Mouse (Mus musculus): ENCODE measurements around the gene Slc24a2. TPM values are rescaled to one million over a fixed set of nuclear protein-coding genes. Genes with fewer than 3 reads are reported as not detected.

Slc24a2 gene
- polyA plus RNA-seq, 1 experiment from 2014 or later = 1.7 TPM

DNA sequence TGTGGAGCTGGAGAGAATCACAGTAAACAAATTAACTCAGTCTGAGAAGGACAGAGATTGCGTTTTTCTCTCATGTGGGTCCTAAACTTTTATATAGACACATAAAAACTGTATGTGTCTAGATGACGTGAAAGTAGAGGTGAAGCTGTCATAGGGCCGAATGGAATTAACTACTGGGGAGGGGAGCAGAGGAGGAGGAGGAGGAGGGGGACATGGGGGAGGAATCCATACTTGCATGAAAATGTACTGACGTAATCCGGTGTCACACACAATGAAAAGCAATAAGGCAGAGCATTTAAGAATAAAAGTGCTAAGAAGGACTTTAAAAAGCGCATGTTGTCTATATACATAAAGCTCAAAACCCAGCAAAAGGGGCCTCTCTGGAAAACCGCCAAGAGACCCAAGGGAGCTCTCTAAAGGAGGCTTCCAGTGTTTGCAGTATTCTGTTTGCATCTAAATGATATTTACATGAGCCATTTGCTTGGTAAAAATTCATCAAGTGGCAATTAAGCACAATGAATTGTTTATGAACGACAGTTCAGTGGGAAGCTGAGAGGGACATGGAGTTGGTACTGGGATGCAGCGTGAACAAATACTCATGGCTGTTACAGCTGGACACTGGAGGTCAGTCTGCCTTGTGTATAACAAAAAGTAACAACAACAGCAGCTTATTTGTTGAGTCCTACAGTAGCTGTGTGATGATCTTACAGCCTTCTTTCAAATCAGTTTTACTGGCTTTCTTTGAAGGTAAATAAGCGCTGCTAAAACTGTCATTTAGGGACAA, 45.9 kb downstream of the Slc24a2 start:
- ATAC-seq (ENCODE audit: low FRiP score, low read depth) = no peak
- Histone ChIP-seq H3K9me3 (no peaks in the 10 kb centered on the region), H3K27me3 (no peaks in the 10 kb centered on the region), H3K9ac (replicated peaks) (no peak overlapping the region), H3K4me3 (no peak overlapping the region), H3K27ac (replicated peaks) (no peak overlapping the region), H3K4me1 (peaks cover 9% of the 10 kb centered on the region; the same call in 1 of the 2 replicates), H3K4me2 (replicated peaks) (no peak overlapping the region), H3K36me3 (no peaks in the 10 kb centered on the region)
- 74% methylated on average over 10 of the region's 10 CpGs for WGBS

DNA sequence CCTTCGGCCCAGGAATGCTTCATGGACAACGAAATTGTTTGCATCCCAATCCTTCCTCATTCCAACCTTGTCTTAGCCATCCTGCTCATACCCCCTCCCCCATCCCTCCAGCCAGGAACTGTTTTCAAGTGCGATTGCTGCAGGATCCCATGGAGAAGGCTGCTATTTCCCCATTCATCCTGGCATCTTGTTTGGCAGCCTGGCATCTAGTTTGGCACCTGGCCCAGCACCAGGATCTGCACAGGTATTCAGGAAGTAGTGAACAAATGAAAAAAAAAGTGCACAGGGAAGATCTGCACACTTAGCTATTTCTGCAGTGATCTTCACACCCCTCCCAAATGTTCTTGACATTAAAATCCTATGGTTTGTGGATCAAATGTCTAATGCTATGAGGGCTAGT, 53.2 kb downstream of the Slc24a2 start:
- WGBS = 90% methylated on average over 3 of the region's 3 CpGs
- Histone ChIP-seq H3K4me2 (replicated peaks) (no peak overlapping the region), H3K9ac (replicated peaks) (no peak overlapping the region), H3K4me1 (no peaks in the 10 kb centered on the region), H3K27ac (replicated peaks) (no peak overlapping the region), H3K4me3 (no peak overlapping the region), H3K36me3 (no peaks in the 10 kb centered on the region), H3K9me3 (no peaks in the 10 kb centered on the region), H3K27me3 (no peaks in the 10 kb centered on the region)
- ATAC-seq (ENCODE audit: low FRiP score, low read depth) = no peak

DNA sequence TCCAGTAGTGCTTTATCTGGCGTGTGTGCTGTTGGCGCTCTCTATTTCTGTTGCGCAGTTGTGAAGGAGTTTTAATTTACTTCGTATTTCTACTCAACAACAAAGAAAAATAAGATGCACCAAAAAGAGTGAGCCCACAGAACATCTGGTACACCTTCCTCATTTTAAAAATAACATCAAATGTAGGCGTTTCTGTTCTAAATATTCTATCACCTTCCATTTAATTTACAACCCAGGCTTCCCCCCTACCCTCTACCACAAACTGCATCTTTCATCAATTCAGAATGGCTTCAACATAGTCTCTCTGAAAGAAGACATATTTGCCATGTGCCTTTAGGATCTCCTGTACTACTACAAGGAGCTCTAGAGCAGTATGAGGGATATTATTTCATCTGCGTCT, 66.3 kb downstream of the Slc24a2 start:
- 90% methylated on average over 6 of the region's 6 CpGs for WGBS
- no peaks in the 10 kb centered on the region for H3K9me3 ChIP-seq
- no peak for ATAC-seq (ENCODE audit: low FRiP score, low read depth)

DNA sequence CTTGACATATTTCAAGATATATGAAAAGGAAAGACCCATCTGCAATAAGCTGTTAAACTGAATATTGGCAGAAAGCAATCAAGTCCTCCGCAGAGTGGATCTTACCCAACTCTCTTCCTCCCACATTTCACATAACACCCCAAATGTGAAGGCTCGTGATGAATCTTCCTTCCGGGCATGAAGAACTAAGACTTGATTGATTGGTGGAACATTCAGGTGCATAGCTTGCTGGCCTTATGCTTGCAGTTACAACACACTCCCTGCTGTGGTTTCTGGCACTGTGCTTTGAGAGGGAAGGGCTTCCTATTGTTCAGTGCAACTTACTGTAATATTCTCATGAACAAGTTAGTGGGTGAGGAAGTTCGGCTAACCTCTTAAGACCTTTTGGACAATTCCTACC, 72.2 kb downstream of the Slc24a2 start:
- Histone ChIP-seq H3K27me3 (no peaks in the 10 kb centered on the region), H3K9ac (replicated peaks) (no peak overlapping the region), H3K4me2 (replicated peaks) (no peak overlapping the region), H3K4me1 (no peaks in the 10 kb centered on the region), H3K27ac (replicated peaks) (no peak overlapping the region), H3K36me3 (no peaks in the 10 kb centered on the region), H3K9me3 (no peaks in the 10 kb centered on the region), H3K4me3 (no peak overlapping the region)
- no peak for ATAC-seq (ENCODE audit: low FRiP score, low read depth)
- WGBS = 86% methylated on average over 4 of the region's 4 CpGs

More for the DNA sequence above, 66.3 kb downstream of the Slc24a2 start:
- no peak overlapping the region for H3K27ac ChIP-seq (replicated peaks)
- no peaks in the 10 kb centered on the region for H3K4me1 ChIP-seq
- no peak overlapping the region for H3K4me3 ChIP-seq
- H3K9ac ChIP-seq (replicated peaks) = no peak overlapping the region
- H3K27me3 ChIP-seq = no peaks in the 10 kb centered on the region
- no peaks in the 10 kb centered on the region for H3K36me3 ChIP-seq
- H3K4me2 ChIP-seq (replicated peaks) = no peak overlapping the region

DNA sequence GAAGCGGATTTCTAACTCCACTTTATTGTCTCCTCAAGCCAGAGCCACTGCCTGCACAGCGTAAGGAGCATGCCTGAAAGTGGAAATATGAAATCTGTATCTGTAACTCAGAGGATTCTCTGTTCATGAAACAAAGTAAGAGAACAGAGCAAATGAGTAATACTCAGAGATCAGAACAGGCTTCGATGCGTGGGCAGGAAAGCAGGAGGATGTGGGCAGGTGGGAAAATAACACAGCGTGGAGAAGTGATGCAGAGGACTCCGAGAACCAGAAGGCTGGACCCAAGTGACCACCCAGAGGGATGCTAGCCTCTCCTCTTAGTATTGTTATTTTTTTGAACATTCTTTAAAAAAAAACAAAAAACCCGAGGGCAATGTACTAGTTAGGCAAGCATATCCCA, 78.3 kb downstream of the Slc24a2 start:
- Histone ChIP-seq H3K4me1 (no peaks in the 10 kb centered on the region; the same call in 1 of the 2 replicates), H3K9ac (replicated peaks) (no peak overlapping the region), H3K27ac (replicated peaks) (no peak overlapping the region), H3K27me3 (no peaks in the 10 kb centered on the region), H3K36me3 (no peaks in the 10 kb centered on the region), H3K9me3 (no peaks in the 10 kb centered on the region), H3K4me3 (no peak overlapping the region), H3K4me2 (replicated peaks) (no peak overlapping the region)
- no peak for ATAC-seq (ENCODE audit: low FRiP score, low read depth)
- 82% methylated on average over 7 of the region's 7 CpGs for WGBS

DNA sequence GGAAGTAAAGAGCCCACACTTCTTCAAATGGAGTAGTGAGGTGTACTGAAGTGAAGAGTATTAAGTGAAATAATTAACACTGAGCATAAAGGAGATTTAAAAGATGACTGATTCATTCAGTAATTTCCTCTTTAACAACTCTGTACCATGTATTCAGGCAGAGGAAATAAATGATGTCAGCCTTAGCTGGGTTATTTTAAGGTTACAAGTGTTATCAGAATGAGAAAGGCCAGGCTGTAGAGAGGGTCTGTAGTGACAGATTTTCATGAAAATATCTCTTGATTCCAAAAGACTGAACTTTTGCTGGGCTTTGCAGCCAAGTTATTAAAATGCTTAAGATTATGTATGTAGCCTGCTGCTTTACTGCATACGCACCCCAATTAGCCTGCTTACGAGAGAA, 80.7 kb downstream of the Slc24a2 start:
- H3K27ac ChIP-seq (replicated peaks) = no peak overlapping the region
- no peaks in the 10 kb centered on the region for H3K36me3 ChIP-seq
- 91% methylated on average over 2 of the region's 2 CpGs for WGBS
- H3K4me1 ChIP-seq = no peaks in the 10 kb centered on the region; the same call in 1 of the 2 replicates
- no peaks in the 10 kb centered on the region for H3K9me3 ChIP-seq
- no peak overlapping the region for H3K9ac ChIP-seq (replicated peaks)
- no peak for ATAC-seq (ENCODE audit: low FRiP score, low read depth)
- no peak overlapping the region for H3K4me3 ChIP-seq
- H3K27me3 ChIP-seq = no peaks in the 10 kb centered on the region
- no peak overlapping the region for H3K4me2 ChIP-seq (replicated peaks)

DNA sequence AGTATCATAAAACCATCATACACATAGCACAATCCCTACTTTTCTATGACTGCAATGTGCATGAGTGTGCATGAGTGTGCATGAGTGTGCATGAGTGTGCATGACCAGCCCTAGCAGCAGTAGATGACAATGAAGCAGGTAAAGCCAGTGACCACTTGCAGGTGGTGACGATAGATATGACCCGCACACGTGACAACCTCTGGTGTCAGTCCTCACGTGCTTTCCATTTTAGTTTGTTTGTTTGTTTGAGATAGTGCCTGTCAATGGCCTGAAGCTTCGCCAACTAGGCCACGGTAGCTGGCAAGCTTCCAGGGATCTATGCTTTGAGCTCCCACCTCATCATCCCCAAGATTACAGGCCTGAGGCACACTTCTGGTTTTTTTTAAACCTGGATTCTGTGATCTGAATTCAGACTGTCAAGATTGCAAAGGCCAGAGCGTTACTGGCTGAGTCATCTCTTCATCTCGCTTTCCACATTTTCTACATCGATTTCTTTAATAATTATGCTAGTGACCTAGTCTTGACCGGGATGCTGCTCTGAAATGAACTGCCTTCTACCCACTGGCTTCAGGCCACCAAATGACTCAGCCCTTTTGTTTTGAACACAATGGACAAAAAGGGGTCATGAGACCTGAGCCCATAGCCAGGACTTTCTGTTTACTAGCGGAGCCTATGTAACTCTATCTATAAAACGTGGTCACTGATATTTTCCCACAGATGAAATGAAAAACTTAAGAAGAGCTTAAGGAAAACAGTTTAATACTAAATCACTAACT, 88.5 kb downstream of the Slc24a2 start:
- 88% methylated on average over 12 of the region's 12 CpGs for WGBS
- no peak overlapping the region for H3K4me2 ChIP-seq (replicated peaks)
- H3K9ac ChIP-seq (replicated peaks) = no peak overlapping the region
- no peak overlapping the region for H3K27ac ChIP-seq (replicated peaks)
- no peaks in the 10 kb centered on the region for H3K4me1 ChIP-seq
- no peaks in the 10 kb centered on the region for H3K27me3 ChIP-seq
- no peak for ATAC-seq (ENCODE audit: low FRiP score, low read depth)
- no peak overlapping the region for H3K4me3 ChIP-seq
- no peaks in the 10 kb centered on the region for H3K36me3 ChIP-seq
- no peaks in the 10 kb centered on the region for H3K9me3 ChIP-seq

DNA sequence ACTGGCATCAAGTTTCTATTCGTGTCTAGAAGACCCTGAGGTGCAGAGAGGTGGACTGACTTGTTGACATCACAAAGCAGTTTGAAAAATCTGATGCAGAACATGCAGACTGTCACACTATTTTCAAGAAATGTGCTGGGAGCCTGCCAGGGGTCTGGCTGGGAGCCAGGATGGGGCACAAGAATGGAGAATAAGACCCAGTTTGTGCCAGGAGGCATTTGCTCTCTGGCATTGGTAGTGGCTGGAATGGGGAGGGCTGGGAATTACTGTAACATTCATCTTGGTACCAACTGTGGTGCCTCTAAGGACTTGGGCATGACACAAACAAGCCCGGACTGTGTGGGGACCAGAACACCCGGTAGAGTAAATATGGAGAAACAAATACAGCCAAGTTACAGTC, 89.4 kb downstream of the Slc24a2 start:
- WGBS = 80% methylated on average over 3 of the region's 3 CpGs
- Histone ChIP-seq H3K4me3 (no peak overlapping the region), H3K4me1 (no peaks in the 10 kb centered on the region), H3K27me3 (no peaks in the 10 kb centered on the region), H3K9ac (replicated peaks) (no peak overlapping the region), H3K36me3 (no peaks in the 10 kb centered on the region), H3K9me3 (no peaks in the 10 kb centered on the region), H3K4me2 (replicated peaks) (no peak overlapping the region), H3K27ac (replicated peaks) (no peak overlapping the region)
- ATAC-seq (ENCODE audit: low FRiP score, low read depth) = no peak

DNA sequence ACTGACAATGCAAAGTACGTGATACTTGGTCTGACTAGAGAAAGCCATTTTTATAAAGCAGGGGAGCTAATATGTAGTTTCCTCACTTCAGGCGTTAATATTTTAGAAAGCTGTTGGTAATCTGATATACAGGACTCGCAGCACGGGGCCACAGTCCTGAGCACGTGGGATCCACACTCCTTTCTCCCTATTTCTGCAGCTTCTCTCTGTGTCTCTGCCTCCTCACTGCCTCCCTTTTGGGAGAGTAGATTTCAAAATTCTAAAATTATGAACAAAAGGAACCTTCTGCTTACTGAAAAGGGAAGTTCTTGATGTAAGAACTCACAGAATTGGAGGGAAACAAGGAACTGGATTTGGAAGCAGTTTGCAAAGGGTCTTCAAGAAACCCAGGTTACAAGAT, 97.8 kb downstream of the Slc24a2 start:
- Histone ChIP-seq H3K4me1 (no peaks in the 10 kb centered on the region), H3K4me3 (no peak overlapping the region), H3K9ac (replicated peaks) (no peak overlapping the region), H3K4me2 (replicated peaks) (no peak overlapping the region), H3K27ac (replicated peaks) (no peak overlapping the region), H3K27me3 (no peaks in the 10 kb centered on the region), H3K9me3 (no peaks in the 10 kb centered on the region), H3K36me3 (no peaks in the 10 kb centered on the region)
- ATAC-seq (ENCODE audit: low FRiP score, low read depth) = no peak
- 83% methylated on average over 5 of the region's 5 CpGs for WGBS

DNA sequence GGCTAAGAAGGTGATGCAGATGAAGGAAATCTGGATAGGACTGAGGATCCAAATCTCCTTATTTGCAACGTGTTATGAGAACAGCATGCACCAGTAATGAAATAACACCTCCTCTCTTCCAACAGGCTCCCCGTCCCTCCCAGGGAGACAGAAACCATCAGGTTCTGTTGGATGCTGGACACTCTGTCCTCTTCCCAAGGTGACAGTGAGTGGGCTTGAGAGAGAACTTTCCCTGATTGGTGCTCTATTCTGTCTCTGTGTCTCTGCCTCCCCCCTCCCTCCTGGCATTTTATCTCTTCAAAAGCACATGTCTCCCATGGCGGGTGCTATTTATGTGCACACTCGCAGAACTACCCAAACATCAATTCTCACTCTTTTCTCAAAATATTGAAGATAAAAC, 103.5 kb downstream of the Slc24a2 start:
- WGBS = 79% methylated on average over 4 of the region's 4 CpGs
- H3K4me1 ChIP-seq = no peaks in the 10 kb centered on the region
- no peak overlapping the region for H3K27ac ChIP-seq (replicated peaks)
- H3K36me3 ChIP-seq = no peaks in the 10 kb centered on the region
- no peaks in the 10 kb centered on the region for H3K27me3 ChIP-seq
- H3K9ac ChIP-seq (replicated peaks) = no peak overlapping the region
- H3K9me3 ChIP-seq = no peaks in the 10 kb centered on the region
- ATAC-seq (ENCODE audit: low FRiP score, low read depth) = no peak
- no peak overlapping the region for H3K4me2 ChIP-seq (replicated peaks)
- H3K4me3 ChIP-seq = no peak overlapping the region

DNA sequence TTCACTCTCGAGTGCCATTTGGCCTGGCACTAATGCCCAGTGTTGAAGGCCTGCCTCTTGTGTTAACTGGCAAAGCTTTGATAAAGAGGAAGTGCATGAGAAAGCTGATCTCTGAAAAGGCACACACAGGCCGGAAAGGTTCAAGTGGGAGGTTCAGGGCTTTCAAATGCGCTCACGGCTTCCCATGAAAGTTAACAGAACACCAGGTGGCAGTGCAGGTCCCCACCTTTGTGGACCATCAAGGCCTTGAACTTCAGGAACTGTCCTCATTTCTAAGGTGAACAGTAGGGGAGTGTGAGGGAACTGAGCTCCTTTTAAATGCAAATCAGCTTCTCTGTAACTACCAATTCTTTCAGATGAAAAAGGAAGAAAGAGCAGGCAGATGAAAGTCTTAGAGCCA, 110.5 kb downstream of the Slc24a2 start:
- no peak for ATAC-seq (ENCODE audit: low FRiP score, low read depth)
- Histone ChIP-seq H3K9ac (replicated peaks) (no peak overlapping the region), H3K9me3 (no peaks in the 10 kb centered on the region), H3K36me3 (no peaks in the 10 kb centered on the region), H3K4me2 (replicated peaks) (no peak overlapping the region), H3K27me3 (no peaks in the 10 kb centered on the region), H3K4me1 (no peaks in the 10 kb centered on the region), H3K27ac (replicated peaks) (no peak overlapping the region), H3K4me3 (no peak overlapping the region)
- 61% methylated on average over 4 of the region's 4 CpGs for WGBS

DNA sequence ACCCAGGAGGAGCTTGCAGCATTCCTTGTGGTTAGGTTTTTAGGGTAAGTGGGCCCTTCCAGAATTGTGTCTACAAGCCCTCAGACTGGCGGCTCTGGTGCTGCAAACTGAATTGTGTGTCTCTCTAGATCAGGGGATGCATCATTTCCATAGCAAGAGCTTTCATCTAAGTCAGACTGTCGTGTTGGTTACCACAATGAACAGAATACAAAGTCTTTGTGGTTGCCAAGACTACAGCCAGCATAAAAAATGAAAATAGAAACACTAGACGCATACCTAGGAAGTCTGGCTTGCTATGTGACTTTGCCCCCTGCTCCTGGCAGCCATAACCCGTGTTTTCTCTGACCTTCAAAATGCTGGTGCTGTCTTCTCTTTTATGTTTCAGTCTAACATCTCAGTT, 114.6 kb downstream of the Slc24a2 start:
- Histone ChIP-seq H3K36me3 (no peaks in the 10 kb centered on the region), H3K27ac (replicated peaks) (no peak overlapping the region), H3K4me3 (no peak overlapping the region), H3K9me3 (no peaks in the 10 kb centered on the region), H3K4me1 (no peaks in the 10 kb centered on the region), H3K4me2 (replicated peaks) (no peak overlapping the region), H3K9ac (replicated peaks) (no peak overlapping the region), H3K27me3 (no peaks in the 10 kb centered on the region)
- no peak for ATAC-seq (ENCODE audit: low FRiP score, low read depth)
- WGBS = 54% methylated on average over 4 of the region's 4 CpGs
